Mouse (Mus musculus): ENCODE data around the gene A630095N17Rik.

GRCm38 (mm10) chr1:75244175-75244826 is 12.4 kb upstream of the A630095N17Rik start:
- TF ChIP-seq POLR2A (IDR thresholded peaks at IDR 0.05; ENCODE audit: low read depth, low read length) (no peak), CTCF (IDR thresholded peaks at IDR 0.05; ENCODE audit: borderline replicate concordance, insufficient read depth, low read length) (no peak)

Measured in embryonic fibroblast, embryonic 13.5 days (primary cell).